Mouse (Mus musculus): ENCODE measurements around the gene Ttc27. TPM values are rescaled to one million over a fixed set of nuclear protein-coding genes. Genes with fewer than 3 reads are reported as not detected.

Ttc27 gene
- polyA plus RNA-seq, 1 experiment from 2014 or later, result 17.7 TPM

GRCm38 (mm10) chr17:74717091-74717617 lies 378 bp upstream of the Ttc27 start:
- no peaks in the 10 kb centered on the region for H3K9me3 ChIP-seq (replicated peaks; ENCODE audit: control insufficient read depth, low read length, poor library complexity, severe bottlenecking)
- H3K4me2 ChIP-seq (ENCODE audit: low read length), result peak overlapping the region; percentile 61
- peaks cover 8% of the 10 kb centered on the region for H3K4me1 ChIP-seq (ENCODE audit: control insufficient read depth, insufficient read depth, low read length)
- H3K4me3 ChIP-seq (ENCODE audit: low read depth, low read length), result peak overlapping the region; percentile 83
- peak overlapping the region; percentile 53 for H3K9ac ChIP-seq (ENCODE audit: low read depth, low read length)
- 12% methylated on average over 14 of the region's 14 CpGs for WGBS
- peak; percentile 69 for ATAC-seq
- peaks cover 2% of the 10 kb centered on the region; the same call in 1 of the 2 replicates for H3K36me3 ChIP-seq (ENCODE audit: control insufficient read depth, insufficient read depth, low read length)
- no peak overlapping the region for H3K27ac ChIP-seq (ENCODE audit: low read length)
- H3K27me3 ChIP-seq (ENCODE audit: control insufficient read depth, insufficient read depth, low read depth, low read length), result no peaks in the 10 kb centered on the region

- Histone ChIP-seq H3K4me1 (ENCODE audit: control insufficient read depth, insufficient read depth, low read length) (no peaks in the 10 kb centered on the region), H3K9ac (ENCODE audit: low read depth, low read length) (no peak overlapping the region), H3K4me2 (ENCODE audit: low read length) (no peak overlapping the region), H3K4me3 (ENCODE audit: low read depth, low read length) (no peak overlapping the region), H3K27ac (ENCODE audit: low read length) (no peak overlapping the region), H3K36me3 (ENCODE audit: control insufficient read depth, insufficient read depth, low read length) (0 out of 2 replicates have a peak, but pooled peaks cover 2% of the 10 kb centered on the region), H3K27me3 (ENCODE audit: control insufficient read depth, insufficient read depth, low read depth, low read length) (no peaks in the 10 kb centered on the region), H3K9me3 (replicated peaks; ENCODE audit: control insufficient read depth, low read length, poor library complexity, severe bottlenecking) (no peaks in the 10 kb centered on the region)
- ATAC-seq, result no peak
Observed at GRCm38 (mm10) chr17:74732872-74733271, 15.3 kb downstream of the Ttc27 start.

- no peaks in the 10 kb centered on the region for H3K4me1 ChIP-seq (ENCODE audit: control insufficient read depth, insufficient read depth, low read length)
- H3K9ac ChIP-seq (ENCODE audit: low read depth, low read length), result no peak overlapping the region
- no peak for ATAC-seq
- no peaks in the 10 kb centered on the region for H3K27me3 ChIP-seq (ENCODE audit: control insufficient read depth, insufficient read depth, low read depth, low read length)
- H3K9me3 ChIP-seq (replicated peaks; ENCODE audit: control insufficient read depth, low read length, poor library complexity, severe bottlenecking), result no peaks in the 10 kb centered on the region
- no peak overlapping the region for H3K27ac ChIP-seq (ENCODE audit: low read length)
- no peak overlapping the region for H3K4me2 ChIP-seq (ENCODE audit: low read length)
- H3K4me3 ChIP-seq (ENCODE audit: low read depth, low read length), result no peak overlapping the region
- 0 out of 2 replicates have a peak, but pooled peaks cover 2% of the 10 kb centered on the region for H3K36me3 ChIP-seq (ENCODE audit: control insufficient read depth, insufficient read depth, low read length)
- WGBS, result 97% methylated on average over 11 of the region's 11 CpGs
Observed at GRCm38 (mm10) chr17:74735392-74735791, 17.9 kb downstream of the Ttc27 start.

GRCm38 (mm10) chr17:74749659-74750058 lies 32.1 kb downstream of the Ttc27 start:
- Histone ChIP-seq H3K27me3 (ENCODE audit: control insufficient read depth, insufficient read depth, low read depth, low read length) (no peaks in the 10 kb centered on the region), H3K27ac (ENCODE audit: low read length) (no peak overlapping the region), H3K9me3 (replicated peaks; ENCODE audit: control insufficient read depth, low read length, poor library complexity, severe bottlenecking) (no peaks in the 10 kb centered on the region), H3K36me3 (ENCODE audit: control insufficient read depth, insufficient read depth, low read length) (no peaks in the 10 kb centered on the region), H3K4me1 (ENCODE audit: control insufficient read depth, insufficient read depth, low read length) (no peaks in the 10 kb centered on the region), H3K9ac (ENCODE audit: low read depth, low read length) (no peak overlapping the region), H3K4me2 (ENCODE audit: low read length) (no peak overlapping the region), H3K4me3 (ENCODE audit: low read depth, low read length) (no peak overlapping the region)
- no peak for ATAC-seq
- 94% methylated on average over 1 of the region's 1 CpGs for WGBS

- Histone ChIP-seq H3K27ac (ENCODE audit: low read length) (no peak overlapping the region), H3K27me3 (ENCODE audit: control insufficient read depth, insufficient read depth, low read depth, low read length) (no peaks in the 10 kb centered on the region), H3K4me1 (ENCODE audit: control insufficient read depth, insufficient read depth, low read length) (no peaks in the 10 kb centered on the region), H3K36me3 (ENCODE audit: control insufficient read depth, insufficient read depth, low read length) (no peaks in the 10 kb centered on the region), H3K4me2 (ENCODE audit: low read length) (no peak overlapping the region), H3K4me3 (ENCODE audit: low read depth, low read length) (no peak overlapping the region), H3K9me3 (replicated peaks; ENCODE audit: control insufficient read depth, low read length, poor library complexity, severe bottlenecking) (no peaks in the 10 kb centered on the region), H3K9ac (ENCODE audit: low read depth, low read length) (no peak overlapping the region)
- ATAC-seq, result no peak
- WGBS, result 92% methylated on average over 4 of the region's 4 CpGs
Observed at GRCm38 (mm10) chr17:74751026-74751425, 33.5 kb downstream of the Ttc27 start.

GRCm38 (mm10) chr17:74752906-74753627 lies 35.5 kb downstream of the Ttc27 start:
- WGBS, result 86% methylated on average over 8 of the region's 8 CpGs
- no peaks in the 10 kb centered on the region for H3K4me1 ChIP-seq (ENCODE audit: control insufficient read depth, insufficient read depth, low read length)
- H3K27ac ChIP-seq (ENCODE audit: low read length), result no peak overlapping the region
- H3K4me2 ChIP-seq (ENCODE audit: low read length), result no peak overlapping the region
- H3K9ac ChIP-seq (ENCODE audit: low read depth, low read length), result no peak overlapping the region
- H3K4me3 ChIP-seq (ENCODE audit: low read depth, low read length), result no peak overlapping the region
- no peaks in the 10 kb centered on the region for H3K36me3 ChIP-seq (ENCODE audit: control insufficient read depth, insufficient read depth, low read length)
- H3K9me3 ChIP-seq (replicated peaks; ENCODE audit: control insufficient read depth, low read length, poor library complexity, severe bottlenecking), result no peaks in the 10 kb centered on the region
- H3K27me3 ChIP-seq (ENCODE audit: control insufficient read depth, insufficient read depth, low read depth, low read length), result no peaks in the 10 kb centered on the region
- ATAC-seq, result no peak

- H3K27ac ChIP-seq (ENCODE audit: low read length), result no peak overlapping the region
- no peak for ATAC-seq
- 89% methylated on average over 5 of the region's 5 CpGs for WGBS
- H3K9ac ChIP-seq (ENCODE audit: low read depth, low read length), result no peak overlapping the region
- H3K27me3 ChIP-seq (ENCODE audit: control insufficient read depth, insufficient read depth, low read depth, low read length), result no peaks in the 10 kb centered on the region
- H3K9me3 ChIP-seq (replicated peaks; ENCODE audit: control insufficient read depth, low read length, poor library complexity, severe bottlenecking), result no peaks in the 10 kb centered on the region
- no peaks in the 10 kb centered on the region for H3K4me1 ChIP-seq (ENCODE audit: control insufficient read depth, insufficient read depth, low read length)
- no peaks in the 10 kb centered on the region for H3K36me3 ChIP-seq (ENCODE audit: control insufficient read depth, insufficient read depth, low read length)
- no peak overlapping the region for H3K4me2 ChIP-seq (ENCODE audit: low read length)
- no peak overlapping the region for H3K4me3 ChIP-seq (ENCODE audit: low read depth, low read length)
Observed at GRCm38 (mm10) chr17:74753628-74754104, 36.1 kb downstream of the Ttc27 start.

- no peak overlapping the region for H3K9ac ChIP-seq (ENCODE audit: low read depth, low read length)
- H3K27me3 ChIP-seq (ENCODE audit: control insufficient read depth, insufficient read depth, low read depth, low read length), result no peaks in the 10 kb centered on the region
- no peak overlapping the region for H3K27ac ChIP-seq (ENCODE audit: low read length)
- WGBS, result 96% methylated on average over 11 of the region's 11 CpGs
- H3K36me3 ChIP-seq (ENCODE audit: control insufficient read depth, insufficient read depth, low read length), result no peaks in the 10 kb centered on the region
- H3K4me1 ChIP-seq (ENCODE audit: control insufficient read depth, insufficient read depth, low read length), result no peaks in the 10 kb centered on the region
- no peak overlapping the region for H3K4me2 ChIP-seq (ENCODE audit: low read length)
- no peak for ATAC-seq
- H3K4me3 ChIP-seq (ENCODE audit: low read depth, low read length), result no peak overlapping the region
- H3K9me3 ChIP-seq (replicated peaks; ENCODE audit: control insufficient read depth, low read length, poor library complexity, severe bottlenecking), result no peaks in the 10 kb centered on the region
Observed at GRCm38 (mm10) chr17:74754369-74755118, 37.0 kb downstream of the Ttc27 start.

GRCm38 (mm10) chr17:74769390-74769811 lies 51.9 kb downstream of the Ttc27 start:
- Histone ChIP-seq H3K27ac (ENCODE audit: low read length) (no peak overlapping the region), H3K36me3 (ENCODE audit: control insufficient read depth, insufficient read depth, low read length) (0 out of 2 replicates have a peak, but pooled peaks cover 2% of the 10 kb centered on the region), H3K4me1 (ENCODE audit: control insufficient read depth, insufficient read depth, low read length) (no peaks in the 10 kb centered on the region), H3K9ac (ENCODE audit: low read depth, low read length) (no peak overlapping the region), H3K4me3 (ENCODE audit: low read depth, low read length) (no peak overlapping the region), H3K9me3 (replicated peaks; ENCODE audit: control insufficient read depth, low read length, poor library complexity, severe bottlenecking) (no peaks in the 10 kb centered on the region), H3K27me3 (ENCODE audit: control insufficient read depth, insufficient read depth, low read depth, low read length) (no peaks in the 10 kb centered on the region), H3K4me2 (ENCODE audit: low read length) (no peak overlapping the region)
- 87% methylated on average over 9 of the region's 9 CpGs for WGBS
- ATAC-seq, result no peak

Measured in midbrain, embryonic 16.5 days (tissue).